Mouse (Mus musculus): ENCODE data around the gene Gpr132. TPM values are rescaled to one million over a fixed set of nuclear protein-coding genes. Genes with fewer than 3 reads are reported as not detected.
A peak's percentile ranks its signal among the peaks of the same experiment; 100 is the strongest.

Gpr132 gene
- polyA plus RNA-seq, 1 experiment: 77.9 TPM

DNA sequence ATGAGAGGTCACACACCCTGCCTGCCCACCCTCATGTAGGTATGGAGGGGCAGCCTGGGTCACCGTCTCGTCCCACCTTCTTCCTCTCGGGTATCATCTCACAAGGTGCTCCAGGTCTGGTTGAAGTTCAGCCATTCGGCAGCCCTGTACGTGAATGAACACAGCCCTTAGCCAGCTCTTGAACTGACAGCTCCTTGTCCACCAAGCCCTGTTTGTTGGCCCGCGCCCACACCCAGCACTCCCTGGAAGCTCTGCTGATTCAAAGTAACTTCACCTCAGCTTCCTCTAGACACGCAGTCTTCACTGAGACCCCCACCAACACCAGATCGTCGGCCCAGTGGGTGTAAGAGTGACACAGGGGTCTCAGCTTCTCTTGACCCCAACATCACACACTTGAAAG lies 5.0 kb upstream of the Gpr132 start:
- no peak for DNase-seq (ENCODE audit: low read depth in 1 of 2, low spot score in 2 of 2)
- Histone ChIP-seq H3K27me3 (ENCODE audit: control insufficient read depth, insufficient read depth, low read length) (peaks cover 5% of the 10 kb centered on the region), H3K27ac (ENCODE audit: insufficient read depth, low read length) (no peak overlapping the region), H3K36me3 (ENCODE audit: control insufficient read depth, insufficient read depth, low read length) (no peaks in the 10 kb centered on the region), H3K4me1 (ENCODE audit: control insufficient read depth, insufficient read depth, insufficient read length) (peaks cover 37% of the 10 kb centered on the region), H3K4me3 (ENCODE audit: extremely low read depth, insufficient read depth, insufficient read length) (no peak overlapping the region)
- TF ChIP-seq CTCF (IDR thresholded peaks at IDR 0.05; ENCODE audit: extremely low read depth, insufficient read depth, insufficient read length, insufficient replicate concordance) (no peak), POLR2A (IDR thresholded peaks at IDR 0.05; ENCODE audit: low read depth, low read length) (no peak)
- 89% methylated on average over 10 of the region's 10 CpGs for WGBS

DNA sequence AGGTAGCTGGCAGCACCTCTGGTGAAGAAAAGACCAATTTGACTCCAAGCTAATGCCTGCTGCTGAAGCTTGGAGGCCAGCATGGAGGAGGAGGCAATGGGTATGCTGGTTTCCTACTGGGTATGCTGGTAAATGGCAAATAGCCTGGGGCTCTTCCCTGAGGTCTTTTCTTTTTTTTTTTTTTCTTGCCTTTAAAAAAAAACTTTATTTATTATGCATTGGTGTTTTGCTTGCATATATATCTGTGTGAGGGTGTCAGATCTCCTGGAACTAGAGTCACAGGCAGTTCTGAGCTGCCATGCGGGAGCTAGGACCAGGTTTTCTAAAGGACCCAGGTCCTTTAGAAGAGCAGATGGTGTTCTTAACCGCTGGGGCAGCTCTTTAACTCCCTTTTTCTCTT lies 3.2 kb upstream of the Gpr132 start:
- Histone ChIP-seq H3K36me3 (ENCODE audit: control insufficient read depth, insufficient read depth, low read length) (no peaks in the 10 kb centered on the region), H3K27ac (ENCODE audit: insufficient read depth, low read length) (peak overlapping the region; percentile 51), H3K4me1 (ENCODE audit: control insufficient read depth, insufficient read depth, insufficient read length) (peaks cover 30% of the 10 kb centered on the region), H3K27me3 (ENCODE audit: control insufficient read depth, insufficient read depth, low read length) (no peaks in the 10 kb centered on the region), H3K4me3 (ENCODE audit: extremely low read depth, insufficient read depth, insufficient read length) (no peak overlapping the region)
- peak in 1 of 2 experiments; percentile 1 for DNase-seq (ENCODE audit: low read depth in 1 of 2, low spot score in 2 of 2)
- 90% methylated on average over 2 of the region's 2 CpGs for WGBS
- TF ChIP-seq POLR2A (IDR thresholded peaks at IDR 0.05; ENCODE audit: low read depth, low read length) (no peak), CTCF (IDR thresholded peaks at IDR 0.05; ENCODE audit: extremely low read depth, insufficient read depth, insufficient read length, insufficient replicate concordance) (no peak)

DNA sequence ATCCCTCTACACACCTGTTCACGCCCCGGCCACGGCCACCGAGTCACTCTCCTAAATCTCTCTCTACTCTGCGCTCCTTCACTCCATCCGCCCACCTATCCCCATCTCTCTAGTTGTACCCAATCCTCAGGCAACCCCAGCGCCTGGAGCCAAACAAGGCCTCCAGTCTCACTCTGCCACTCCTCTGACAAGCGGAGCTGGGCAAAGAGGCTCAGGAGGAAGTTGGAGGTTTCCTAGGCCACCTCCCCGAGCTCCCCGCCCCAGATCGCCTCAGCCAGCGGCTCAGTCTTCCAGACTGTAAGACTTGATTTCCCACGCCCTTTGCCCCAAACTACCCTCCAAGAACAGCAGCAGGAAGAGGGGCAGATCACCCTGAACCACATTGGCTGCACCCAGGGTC lies 2.7 kb upstream of the Gpr132 start:
- Histone ChIP-seq H3K27ac (ENCODE audit: insufficient read depth, low read length) (peak overlapping the region; percentile 51), H3K4me3 (ENCODE audit: extremely low read depth, insufficient read depth, insufficient read length) (no peak overlapping the region)
- no peak for TF ChIP-seq POLR2A (IDR thresholded peaks at IDR 0.05; ENCODE audit: low read depth, low read length)
- TF ChIP-seq CTCF (IDR thresholded peaks at IDR 0.05; ENCODE audit: extremely low read depth, insufficient read depth, insufficient read length, insufficient replicate concordance): no peak

DNA sequence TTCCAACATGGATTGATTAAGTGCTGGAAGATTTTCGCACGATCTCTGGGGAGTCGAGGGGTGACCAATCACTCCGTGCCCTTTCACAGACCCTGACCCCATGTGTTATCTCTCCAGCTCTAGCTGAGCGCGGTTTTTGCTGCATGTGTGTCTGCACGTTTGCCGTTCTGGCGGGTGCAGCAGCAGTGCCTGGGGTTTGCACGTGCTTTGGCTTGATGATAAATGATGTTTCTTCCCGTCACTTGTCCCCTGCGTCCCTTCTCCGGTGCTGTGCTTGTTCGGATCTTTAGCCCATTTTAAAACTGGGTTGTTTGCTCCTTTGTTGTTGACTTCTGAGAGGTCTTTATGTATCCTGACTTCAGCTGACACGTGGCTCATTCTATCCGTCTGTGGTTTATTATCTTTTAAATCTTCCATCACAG lies 1.8 kb upstream of the Gpr132 start:
- DNase-seq (ENCODE audit: low read depth in 1 of 2, low spot score in 2 of 2): no peak
- TF ChIP-seq CTCF (IDR thresholded peaks at IDR 0.05; ENCODE audit: extremely low read depth, insufficient read depth, insufficient read length, insufficient replicate concordance) (no peak), POLR2A (IDR thresholded peaks at IDR 0.05; ENCODE audit: low read depth, low read length) (no peak)
- no peaks in the 10 kb centered on the region for H3K36me3 ChIP-seq (ENCODE audit: control insufficient read depth, insufficient read depth, low read length)
- H3K4me1 ChIP-seq (ENCODE audit: control insufficient read depth, insufficient read depth, insufficient read length): peaks cover 40% of the 10 kb centered on the region; the same call in 1 of the 2 replicates
- H3K27ac ChIP-seq (ENCODE audit: insufficient read depth, low read length): no peak overlapping the region
- H3K27me3 ChIP-seq (ENCODE audit: control insufficient read depth, insufficient read depth, low read length): no peaks in the 10 kb centered on the region
- H3K4me3 ChIP-seq (ENCODE audit: extremely low read depth, insufficient read depth, insufficient read length): no peak overlapping the region
- 38% methylated on average over 16 of the region's 16 CpGs for WGBS

More for the DNA sequence above, 2.7 kb upstream of the Gpr132 start:
- peaks cover 33% of the 10 kb centered on the region; the same call in 1 of the 2 replicates for H3K4me1 ChIP-seq (ENCODE audit: control insufficient read depth, insufficient read depth, insufficient read length)
- 25% methylated on average over 13 of the region's 13 CpGs for WGBS
- no peaks in the 10 kb centered on the region for H3K36me3 ChIP-seq (ENCODE audit: control insufficient read depth, insufficient read depth, low read length)
- DNase-seq (ENCODE audit: low read depth in 1 of 2, low spot score in 2 of 2): peak in 1 of 2 experiments; percentile 37
- H3K27me3 ChIP-seq (ENCODE audit: control insufficient read depth, insufficient read depth, low read length): no peaks in the 10 kb centered on the region

DNA sequence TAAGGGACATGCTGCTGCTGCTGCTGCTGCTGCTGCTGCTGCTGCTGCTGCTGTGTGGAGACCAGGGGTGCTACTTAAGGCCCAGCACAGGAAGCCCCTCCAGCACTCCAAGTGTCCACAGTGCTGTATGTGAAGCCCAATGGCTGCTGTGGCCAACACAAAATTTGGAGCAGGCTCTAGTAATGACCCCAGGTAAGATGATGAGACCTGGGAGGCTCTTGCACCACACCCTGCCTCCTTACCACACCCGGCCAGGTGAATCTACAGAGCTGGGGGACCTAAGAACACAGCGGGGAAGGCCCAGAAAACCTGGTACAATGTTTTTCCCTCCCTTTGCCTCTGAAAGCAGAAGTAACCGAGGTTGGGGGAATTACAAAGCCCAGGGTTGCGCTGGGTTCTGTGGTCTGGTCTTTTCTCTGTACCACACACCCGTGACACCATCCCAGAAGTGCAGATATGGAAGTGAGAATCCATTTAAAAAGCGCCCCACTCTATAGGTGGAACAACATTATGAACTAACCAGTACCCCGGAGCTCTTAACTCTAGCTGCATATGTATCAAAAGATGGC lies 838 bp downstream of the Gpr132 start:
- Histone ChIP-seq H3K27me3 (ENCODE audit: control insufficient read depth, insufficient read depth, low read length) (no peaks in the 10 kb centered on the region), H3K36me3 (ENCODE audit: control insufficient read depth, insufficient read depth, low read length) (no peaks in the 10 kb centered on the region), H3K4me3 (ENCODE audit: extremely low read depth, insufficient read depth, insufficient read length) (no peak overlapping the region), H3K27ac (ENCODE audit: insufficient read depth, low read length) (peak overlapping the region; percentile 72), H3K4me1 (ENCODE audit: control insufficient read depth, insufficient read depth, insufficient read length) (peaks cover 50% of the 10 kb centered on the region; the same call in 1 of the 2 replicates)
- peak; percentile 49 to 76 for DNase-seq (ENCODE audit: low read depth in 1 of 2, low spot score in 2 of 2)
- WGBS: 22% methylated on average over 7 of the region's 7 CpGs
- no peak for TF ChIP-seq CTCF (IDR thresholded peaks at IDR 0.05; ENCODE audit: extremely low read depth, insufficient read depth, insufficient read length, insufficient replicate concordance)
- TF ChIP-seq POLR2A (IDR thresholded peaks at IDR 0.05; ENCODE audit: low read depth, low read length): no peak

DNA sequence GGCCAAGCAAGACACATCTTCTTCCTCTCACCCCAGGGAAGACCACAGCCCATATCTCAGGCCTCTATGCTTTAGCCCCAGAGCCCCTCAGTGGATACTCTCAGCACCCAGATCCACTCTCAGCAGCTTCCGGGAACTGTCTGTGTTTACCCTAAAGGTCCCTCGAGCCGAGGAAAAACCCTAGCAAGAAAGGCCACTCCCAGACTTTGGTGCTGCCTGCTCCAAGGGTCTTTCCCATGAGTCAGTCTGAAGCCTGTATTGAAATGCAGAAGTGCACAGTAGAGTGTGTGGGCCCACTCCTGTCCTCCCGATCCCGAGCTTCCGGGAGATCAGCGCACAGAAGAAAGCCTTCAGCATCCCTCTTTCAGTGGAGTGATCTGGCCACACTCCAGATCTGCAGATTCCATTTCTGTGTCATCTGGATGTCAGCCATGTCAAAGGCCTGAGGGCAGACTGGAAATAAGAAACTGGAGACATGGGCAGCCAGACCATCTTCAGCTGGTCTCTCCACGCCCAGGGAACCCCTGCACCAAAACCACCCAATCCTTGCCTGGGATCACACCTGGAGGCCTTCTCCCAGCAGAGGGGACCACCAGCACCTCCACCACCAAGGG lies 1.5 kb downstream of the Gpr132 start:
- Histone ChIP-seq H3K4me1 (ENCODE audit: control insufficient read depth, insufficient read depth, insufficient read length) (peaks cover 56% of the 10 kb centered on the region), H3K4me3 (ENCODE audit: extremely low read depth, insufficient read depth, insufficient read length) (no peak overlapping the region), H3K36me3 (ENCODE audit: control insufficient read depth, insufficient read depth, low read length) (no peaks in the 10 kb centered on the region), H3K27me3 (ENCODE audit: control insufficient read depth, insufficient read depth, low read length) (no peaks in the 10 kb centered on the region), H3K27ac (ENCODE audit: insufficient read depth, low read length) (peak overlapping the region; percentile 72)
- 68% methylated on average over 8 of the region's 8 CpGs for WGBS
- DNase-seq (ENCODE audit: low read depth in 1 of 2, low spot score in 2 of 2): peak in 1 of 2 experiments; percentile 8
- TF ChIP-seq POLR2A (IDR thresholded peaks at IDR 0.05; ENCODE audit: low read depth, low read length): no peak
- no peak for TF ChIP-seq CTCF (IDR thresholded peaks at IDR 0.05; ENCODE audit: extremely low read depth, insufficient read depth, insufficient read length, insufficient replicate concordance)

DNA sequence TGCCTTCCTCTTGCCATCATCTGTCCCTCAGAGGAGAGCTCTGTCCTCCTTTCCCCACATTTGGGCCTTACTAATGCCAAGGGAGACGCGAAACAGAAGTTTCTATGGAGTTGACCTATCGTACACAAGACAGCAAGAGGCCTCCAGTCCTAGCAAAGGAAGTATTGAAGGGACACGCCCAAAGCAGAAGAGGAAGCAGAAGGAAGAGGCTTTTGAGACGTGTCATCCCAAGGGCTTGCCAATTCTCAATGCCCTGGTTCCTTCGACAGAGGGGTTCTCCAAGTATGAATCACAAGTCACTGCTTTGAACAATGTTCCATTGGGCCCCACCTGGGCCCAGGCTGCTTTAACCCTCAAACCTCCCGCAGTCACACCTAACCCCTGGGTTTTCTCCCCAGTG lies 3.2 kb downstream of the Gpr132 start:
- peak in 1 of 2 experiments; percentile 10 for DNase-seq (ENCODE audit: low read depth in 1 of 2, low spot score in 2 of 2)
- H3K4me1 ChIP-seq (ENCODE audit: control insufficient read depth, insufficient read depth, insufficient read length): peaks cover 49% of the 10 kb centered on the region
- 45% methylated on average over 7 of the region's 7 CpGs for WGBS
- no peak for TF ChIP-seq POLR2A (IDR thresholded peaks at IDR 0.05; ENCODE audit: low read depth, low read length)
- no peak for TF ChIP-seq CTCF (IDR thresholded peaks at IDR 0.05; ENCODE audit: extremely low read depth, insufficient read depth, insufficient read length, insufficient replicate concordance)
- no peak overlapping the region for H3K4me3 ChIP-seq (ENCODE audit: extremely low read depth, insufficient read depth, insufficient read length)
- H3K27ac ChIP-seq (ENCODE audit: insufficient read depth, low read length): peak overlapping the region; percentile 9; the same call in 1 of the 2 replicates
- no peaks in the 10 kb centered on the region for H3K27me3 ChIP-seq (ENCODE audit: control insufficient read depth, insufficient read depth, low read length)
- H3K36me3 ChIP-seq (ENCODE audit: control insufficient read depth, insufficient read depth, low read length): no peaks in the 10 kb centered on the region

Measured in spleen, adult 2 months (tissue).